Mouse (Mus musculus) hindbrain, embryonic 11.5 days (tissue): ENCODE measurements around the gene Nsd1. TPM values are rescaled to one million over a fixed set of nuclear protein-coding genes. Genes with fewer than 3 reads are reported as not detected.
A peak's percentile ranks its signal among the peaks of the same experiment; 100 is the strongest.
"Not testable (repeated sequence)": the region's sequence is repeated elsewhere in the genome, so short reads cannot be mapped to it uniquely, and the experiment has no call there.

ENCODE experiments used
- ATAC-seq: fragments of 200-750 bp; cut with Nextera tagmentation; 2 replicates; pipeline ENCODE4 v1.8.0; 2017; ENCODE audit warnings: mild to moderate bottlenecking, moderate TSS enrichment, moderate library complexity; ENCODE audit not compliant: low FRiP score
- DNase-seq: peaks from one replicate; pipeline ENCODE4 v3.0.0-alpha.2; 2015; ENCODE audit warnings: low spot score
- H3K27ac ChIP-seq: fragments of 300-500 bp; sonication (generic); 2 replicates; pipeline ENCODE4 v1.5.1; 2014; ENCODE audit warnings: mild to moderate bottlenecking, low read depth, low read length
- H3K27me3 ChIP-seq: fragments of 300-500 bp; sonication (generic); 2 replicates; pipeline ENCODE4 v1.6.1; 2014; ENCODE audit warnings: mild to moderate bottlenecking, low read length, moderate library complexity, mixed read lengths; ENCODE audit not compliant: control insufficient read depth, insufficient read depth
- H3K36me3 ChIP-seq: fragments of 300-500 bp; sonication (generic); 2 replicates; pipeline ENCODE4 v1.6.1; 2014; ENCODE audit warnings: mild to moderate bottlenecking, low read length, moderate library complexity, mixed read lengths; ENCODE audit not compliant: control insufficient read depth, insufficient read depth
- H3K4me1 ChIP-seq: fragments of 300-500 bp; sonication (generic); replicated peaks from 2 replicates; pipeline ENCODE4 v1.6.1; 2014; ENCODE audit warnings: low read length, mixed read lengths; ENCODE audit not compliant: control insufficient read depth, insufficient read depth
- H3K4me2 ChIP-seq: fragments of 300-500 bp; sonication (generic); replicated peaks from 2 replicates; pipeline ENCODE4 v1.6.1; 2014; ENCODE audit warnings: mild to moderate bottlenecking, low read depth, low read length
- H3K4me3 ChIP-seq: fragments of 300-500 bp; sonication (generic); 2 replicates; pipeline ENCODE4 v1.5.1; 2014; ENCODE audit warnings: low read depth, low read length
- H3K9ac ChIP-seq: fragments of 300-500 bp; sonication (generic); 2 replicates; pipeline ENCODE4 v1.6.1; 2014; ENCODE audit warnings: low read depth, low read length
- H3K9me3 ChIP-seq: fragments of 300-500 bp; sonication (generic); 2 replicates; pipeline ENCODE4 v1.6.1; 2016; ENCODE audit warnings: low read length; ENCODE audit not compliant: control insufficient read depth
- WGBS: fragments of 180-500 bp; shearing (Covaris S2); extraction: QIAGEN DNeasy Blood & Tissue Kit; methylation state at CpG from one replicate; pipeline ENCODE4 v1.1.7; 2014; 5-methylcytosine and 5-hydroxymethylcytosine counted together
- polyA plus RNA-seq: library from polyadenylated mRNA; unstranded; fragments of >200 nt; fragmentation: Nextera tagmentation; extraction: Ambion mirVana; gene quantifications from 2 replicates; pipeline ENCODE4 v1.2.1, GENCODE M21; 2014

Gene Nsd1
- polyA plus RNA-seq, 1 experiment from 2014 or later, result 108 TPM

DNA sequence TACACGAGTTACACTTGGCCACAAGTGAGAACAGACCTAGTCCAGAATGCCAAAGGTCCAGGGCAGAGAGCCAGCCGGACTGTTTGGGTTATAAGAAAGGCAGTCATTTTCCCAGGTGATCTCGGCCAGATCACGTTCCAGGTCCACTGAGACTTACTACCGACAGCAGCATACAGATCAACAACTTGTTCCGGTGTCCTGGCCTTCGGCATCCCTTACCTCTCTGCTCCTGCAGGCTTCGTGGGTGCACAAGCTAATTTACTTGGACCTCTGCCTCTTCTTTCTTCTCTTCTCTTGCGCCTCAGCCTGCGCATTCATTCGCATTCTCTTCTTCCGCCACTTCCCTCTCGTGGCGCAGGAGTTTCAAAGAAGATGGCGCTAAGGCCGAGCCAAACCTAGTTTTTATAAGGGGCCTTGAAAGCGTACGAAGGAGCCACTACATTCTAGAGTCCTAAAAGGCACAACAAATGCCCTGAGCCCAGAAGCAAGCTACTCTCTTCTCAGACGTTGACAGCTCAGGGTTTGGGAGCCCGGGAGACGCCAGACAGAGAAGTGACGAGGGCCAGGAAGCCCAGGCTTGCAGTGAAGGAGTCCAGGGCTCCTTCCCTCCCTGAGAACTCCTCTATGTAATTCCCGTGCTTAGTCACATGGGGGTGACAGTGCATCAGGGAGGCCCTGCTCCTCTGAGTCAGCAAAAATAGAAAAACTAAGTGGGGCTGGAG lies 27.2 kb upstream of the Nsd1 start:
- DNase-seq, result peak; percentile 75
- Histone ChIP-seq H3K9ac (peak overlapping the region; percentile 40), H3K27me3 (no peaks in the 10 kb centered on the region), H3K4me2 (peak overlapping the region; percentile 33), H3K27ac (0 out of 2 replicates have a peak overlapping the region, but pooled peaks have one; percentile 14), H3K36me3 (no peaks in the 10 kb centered on the region), H3K4me3 (peak overlapping the region; percentile 19; the same call in 1 of the 2 replicates), H3K4me1 (no peaks in the 10 kb centered on the region; the same call in 1 of the 2 replicates), H3K9me3 (no peaks in the 10 kb centered on the region)
- peak; percentile 71 for ATAC-seq
- 6% methylated on average over 23 of the region's 23 CpGs for WGBS

DNA sequence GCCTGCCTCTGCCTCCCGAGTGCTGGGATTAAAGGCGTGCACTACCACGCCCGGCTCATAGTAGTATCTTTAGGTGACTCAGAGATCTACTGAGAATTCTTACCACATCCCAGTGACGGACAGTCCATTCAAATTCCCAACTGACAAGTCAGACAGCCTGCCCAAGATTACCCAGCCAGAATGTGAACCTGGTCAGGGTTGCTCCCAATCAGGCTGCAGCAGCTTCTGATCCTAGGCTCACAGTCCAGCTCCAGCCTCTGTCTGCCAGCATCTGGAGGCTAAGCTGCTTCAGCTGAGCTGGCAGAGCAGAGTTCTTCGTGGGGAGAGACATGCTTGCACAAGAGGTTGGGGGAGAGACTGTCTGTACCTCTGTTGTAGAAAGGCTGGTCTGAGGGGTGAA lies 26.2 kb upstream of the Nsd1 start:
- Histone ChIP-seq H3K9ac (no peak overlapping the region), H3K27ac (no peak overlapping the region), H3K4me1 (no peaks in the 10 kb centered on the region; the same call in 1 of the 2 replicates), H3K4me3 (no peak overlapping the region), H3K4me2 (no peak overlapping the region), H3K9me3 (no peaks in the 10 kb centered on the region), H3K36me3 (no peaks in the 10 kb centered on the region), H3K27me3 (no peaks in the 10 kb centered on the region)
- DNase-seq (no peak), ATAC-seq (no peak)
- WGBS, result 89% methylated on average over 6 of the region's 6 CpGs

DNA sequence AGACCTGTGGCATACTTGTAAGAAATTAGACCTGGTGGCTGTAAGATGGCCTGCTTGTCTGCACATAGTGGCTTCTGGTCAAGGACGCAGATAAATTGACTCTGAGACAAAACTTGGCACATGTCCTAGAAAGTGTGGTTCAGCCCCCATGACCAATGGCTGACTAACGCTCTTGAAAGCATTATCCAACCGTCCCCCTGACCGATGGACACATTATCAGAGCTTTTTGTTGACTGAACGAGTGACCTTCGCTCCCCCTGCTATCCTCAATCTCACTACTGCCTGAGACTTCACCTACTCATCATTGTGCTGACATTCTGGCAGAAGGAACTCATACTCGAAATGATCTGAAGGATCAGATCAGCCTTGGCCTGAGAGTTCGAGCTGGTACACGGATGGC lies 22.5 kb upstream of the Nsd1 start:
- H3K36me3 ChIP-seq, ATAC-seq, H3K4me2 ChIP-seq, H3K27ac ChIP-seq, DNase-seq, H3K9me3 ChIP-seq, H3K27me3 ChIP-seq, H3K4me3 ChIP-seq, H3K9ac ChIP-seq, H3K4me1 ChIP-seq: not testable (repeated sequence)
- 58% methylated on average over 3 of the region's 9 CpGs for WGBS

DNA sequence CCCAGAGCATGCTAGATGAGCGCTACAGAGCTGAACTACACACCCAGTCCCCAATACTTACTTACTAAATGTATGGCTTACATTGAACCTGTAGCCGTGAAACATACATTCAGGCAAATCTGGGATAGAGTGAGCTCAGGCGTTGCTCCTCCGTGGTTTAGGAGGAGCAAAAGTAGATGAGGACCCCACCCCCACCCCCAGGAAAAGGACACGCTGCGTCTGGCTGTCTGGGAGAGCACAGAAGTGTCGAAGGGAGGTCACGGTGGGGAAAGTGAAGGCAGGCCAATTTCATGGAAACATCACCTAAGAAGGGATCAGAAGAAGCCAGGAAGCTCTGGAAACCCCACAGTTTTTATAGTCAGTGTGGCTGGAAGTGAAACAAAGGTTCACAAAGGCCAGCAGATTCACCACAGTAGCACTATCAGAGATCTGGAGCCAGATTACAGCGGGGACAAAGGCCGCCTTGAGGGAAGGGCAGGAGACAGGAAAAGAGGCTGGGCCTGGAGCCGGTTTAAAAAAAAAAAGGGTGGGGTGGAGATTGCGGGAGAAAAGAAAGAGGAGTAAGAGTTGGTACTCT lies 20.0 kb upstream of the Nsd1 start:
- no peaks in the 10 kb centered on the region for H3K36me3 ChIP-seq
- H3K9ac ChIP-seq, result peak overlapping the region; percentile 65
- H3K4me3 ChIP-seq, result peak overlapping the region; percentile 42
- H3K4me2 ChIP-seq, result peak overlapping the region; percentile 66
- H3K4me1 ChIP-seq, result peaks cover 2% of the 10 kb centered on the region; the same call in 1 of the 2 replicates
- ATAC-seq (peak; percentile 38; the same call in 1 of the 2 replicates), DNase-seq (peak; percentile 61)
- 3% methylated on average over 12 of the region's 12 CpGs for WGBS
- H3K9me3 ChIP-seq, result no peaks in the 10 kb centered on the region
- no peaks in the 10 kb centered on the region for H3K27me3 ChIP-seq
- H3K27ac ChIP-seq, result peak overlapping the region; percentile 89

DNA sequence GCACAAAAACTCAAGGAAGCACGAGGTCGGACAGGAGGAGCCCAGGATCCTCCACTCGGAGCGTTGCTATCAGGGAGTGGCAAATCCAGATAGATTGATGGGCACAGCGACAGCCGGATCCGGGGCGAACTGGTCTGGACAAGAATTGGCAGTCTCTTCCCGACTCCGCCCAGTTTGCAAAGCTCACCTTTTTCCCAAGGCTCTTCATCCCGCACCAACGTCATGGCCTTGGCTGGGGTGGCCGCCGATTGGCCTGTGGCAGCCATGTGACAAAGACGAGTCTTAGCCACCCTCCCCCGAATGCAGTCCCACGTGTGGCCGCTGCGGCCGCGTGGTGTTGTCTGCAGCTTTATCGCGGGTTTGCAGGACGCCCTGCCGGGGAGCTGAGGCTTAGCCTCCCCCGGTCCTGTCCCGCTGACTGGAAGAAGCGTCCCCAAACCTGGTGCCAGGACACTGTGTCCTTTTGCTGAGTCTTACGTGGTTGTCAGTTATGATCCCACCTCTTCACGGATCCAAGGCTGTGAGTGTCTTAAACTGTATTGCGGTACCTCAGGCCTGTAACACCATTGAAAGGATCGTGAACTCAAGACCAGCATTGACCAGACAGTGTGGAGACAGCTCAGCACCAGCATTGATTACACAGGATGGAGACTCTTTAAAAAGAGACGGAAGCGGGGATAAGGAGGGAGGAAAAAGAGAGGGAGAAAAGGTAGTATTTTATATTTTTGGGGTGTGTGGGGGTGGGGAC lies 19.3 kb upstream of the Nsd1 start:
- Histone ChIP-seq H3K36me3 (no peaks in the 10 kb centered on the region), H3K27me3 (no peaks in the 10 kb centered on the region), H3K4me1 (peaks cover 2% of the 10 kb centered on the region; the same call in 1 of the 2 replicates), H3K27ac (peak overlapping the region; percentile 89), H3K9me3 (no peaks in the 10 kb centered on the region), H3K4me3 (peak overlapping the region; percentile 42), H3K4me2 (peak overlapping the region; percentile 66), H3K9ac (peak overlapping the region; percentile 65)
- DNase-seq (peak; percentile 95), ATAC-seq (peak; percentile 99)
- WGBS, result 3% methylated on average over 34 of the region's 34 CpGs

DNA sequence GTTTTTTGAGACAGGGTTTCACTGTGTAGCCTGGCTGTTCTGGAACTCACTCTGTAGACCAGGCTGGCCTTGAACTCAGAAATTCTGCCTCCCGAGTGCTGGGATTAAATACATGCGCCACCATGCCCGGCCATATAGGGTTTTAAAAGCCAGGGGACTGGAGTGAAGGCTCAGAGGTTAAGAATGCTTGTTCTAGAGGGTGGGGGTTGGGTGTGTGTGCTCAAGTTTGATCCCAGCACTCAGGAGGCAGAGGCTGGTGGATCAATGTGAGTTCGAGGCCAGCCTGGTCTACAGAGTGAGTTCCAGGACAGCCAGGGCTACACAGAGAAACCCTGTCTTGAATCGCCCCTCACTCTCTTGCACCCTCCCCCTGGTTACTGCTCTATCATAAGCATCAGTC lies 18.0 kb upstream of the Nsd1 start:
- 92% methylated on average over 5 of the region's 5 CpGs for WGBS
- no peak for ATAC-seq
- peaks cover 2% of the 10 kb centered on the region; the same call in 1 of the 2 replicates for H3K4me1 ChIP-seq

DNA sequence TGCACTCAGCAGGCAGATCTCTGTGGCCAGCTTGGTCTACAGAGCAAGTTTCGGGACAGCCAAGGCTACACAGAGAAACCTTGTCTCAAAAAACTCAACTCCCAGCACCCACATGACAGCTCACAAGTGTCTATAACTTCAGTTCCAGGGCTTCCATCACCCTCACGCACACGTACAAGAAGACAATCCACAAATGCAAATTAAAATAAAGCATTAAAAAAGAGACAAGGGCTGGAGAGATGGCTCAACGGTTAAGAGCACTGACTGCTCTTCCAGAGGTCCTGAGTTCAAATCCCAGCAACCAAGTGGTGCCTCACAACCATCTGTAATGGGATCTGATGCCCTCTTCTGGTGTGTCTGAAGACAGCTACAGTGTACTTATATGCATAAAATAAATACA lies 6.8 kb upstream of the Nsd1 start:
- DNase-seq, H3K9ac ChIP-seq, H3K27ac ChIP-seq, H3K4me1 ChIP-seq, H3K27me3 ChIP-seq, H3K4me3 ChIP-seq, ATAC-seq, H3K4me2 ChIP-seq, H3K9me3 ChIP-seq, H3K36me3 ChIP-seq: not testable (repeated sequence)
- 92% methylated on average over 4 of the region's 4 CpGs for WGBS

More for the DNA sequence above, 18.0 kb upstream of the Nsd1 start:
- Histone ChIP-seq H3K4me3 (no peak overlapping the region), H3K4me2 (no peak overlapping the region), H3K9ac (no peak overlapping the region), H3K9me3 (no peaks in the 10 kb centered on the region), H3K27ac (no peak overlapping the region), H3K36me3 (no peaks in the 10 kb centered on the region), H3K27me3 (no peaks in the 10 kb centered on the region)
- no peak for DNase-seq

DNA sequence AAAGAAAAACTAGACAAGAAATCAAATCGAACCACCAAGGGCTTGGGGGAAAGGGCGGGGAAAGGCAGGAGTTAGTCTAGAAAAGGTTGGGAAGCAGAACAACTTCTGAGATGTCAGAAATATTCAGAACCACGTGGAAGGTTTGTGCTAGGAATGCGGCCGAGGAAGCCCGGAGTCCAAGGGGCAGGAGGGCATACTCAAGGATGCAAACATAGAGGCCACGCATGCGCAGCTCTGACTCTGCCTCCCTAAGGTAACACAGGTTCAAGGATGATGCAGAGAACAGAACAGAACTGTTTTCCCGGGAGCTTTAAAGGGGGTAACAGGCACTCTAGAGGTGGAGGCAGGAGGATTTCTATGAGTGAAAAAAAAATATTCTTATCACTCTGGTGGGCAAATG lies 5.8 kb upstream of the Nsd1 start:
- H3K27ac ChIP-seq, result no peak overlapping the region
- no peaks in the 10 kb centered on the region for H3K9me3 ChIP-seq
- 79% methylated on average over 9 of the region's 9 CpGs for WGBS
- no peaks in the 10 kb centered on the region for H3K36me3 ChIP-seq
- no peak overlapping the region for H3K9ac ChIP-seq
- no peaks in the 10 kb centered on the region for H3K27me3 ChIP-seq
- H3K4me3 ChIP-seq, result no peak overlapping the region
- no peaks in the 10 kb centered on the region for H3K4me1 ChIP-seq
- H3K4me2 ChIP-seq, result no peak overlapping the region
- ATAC-seq (no peak), DNase-seq (no peak)
